Mouse (Mus musculus) C2C12 (cell line): ENCODE results near the gene Sh3gl1.

Experiments
- CEBPB ChIP-seq: IDR thresholded peaks from one replicate; pipeline ENCODE4 v1.6.1; 2011; ENCODE audit warnings: low read depth, mild to moderate bottlenecking, control low read depth, moderate library complexity
- CTCF ChIP-seq: IDR thresholded peaks from one replicate; pipeline ENCODE4 v1.5.1; 2011; ENCODE audit not compliant: control insufficient read depth, insufficient read depth, insufficient read length
- MAX ChIP-seq: IDR thresholded peaks from one replicate; pipeline ENCODE4 v1.6.1; 2011; ENCODE audit warnings: mild to moderate bottlenecking, control low read depth

DNA sequence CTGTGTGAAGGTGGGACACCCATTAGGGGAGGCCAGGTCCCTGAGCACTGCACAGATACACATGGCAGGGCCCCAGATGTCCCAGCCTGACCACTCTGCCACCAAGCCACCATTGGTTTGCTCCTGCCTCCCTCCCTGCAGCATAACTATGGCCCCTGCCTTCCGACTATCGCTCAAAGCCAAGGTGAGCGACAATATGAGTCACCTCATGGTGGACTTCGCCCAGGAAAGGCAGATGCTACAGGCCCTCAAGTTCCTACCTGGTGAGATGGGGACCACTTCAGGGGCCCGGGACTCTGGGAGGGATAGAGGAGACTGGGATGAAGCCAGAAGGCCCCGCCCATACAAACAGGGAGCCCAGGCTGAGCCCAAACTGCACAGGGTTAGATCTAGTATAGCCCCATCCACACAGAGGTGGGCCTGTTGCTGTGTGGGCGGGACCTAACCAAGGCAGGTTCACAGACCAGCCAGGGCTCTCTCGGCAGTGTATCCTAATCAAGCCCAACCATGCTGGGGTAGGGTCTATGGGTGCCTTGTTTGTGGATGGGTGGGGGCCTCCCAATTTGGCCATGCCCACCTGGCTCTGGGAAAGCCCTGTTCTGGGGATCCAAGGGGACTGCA is 46.0 kb downstream of the Sh3gl1 start:
- TF ChIP-seq CEBPB (no peak), MAX (no peak), CTCF (no peak)
